ENCODE assay signal across 19 mouse cellular contexts in genomic region chr1:186041841-186042240, GRCm38 (mm10).
A peak's percentile ranks its signal among the peaks of the same experiment; 100 is the strongest.
DNase-seq lines count a peak whose midpoint lies in the region; ATAC-seq lines count a peak whose summit lies in the region.
"Had no signal": no experiment of that assay in that cellular context is flagged by ENCODE, and none has a peak within 500 bp of the region (broad histone marks: within the 10 kb centered on the region; RNA-seq: fewer than 3 reads in every experiment).

No protein-coding gene starts in this region.

- H3K9ac ChIP-seq in limb, embryonic 12.5 days (replicated peaks) = no peak overlapping the region
- H3K9ac ChIP-seq in liver, embryonic 12.5 days = no peak overlapping the region
- H3K9ac ChIP-seq in forebrain, embryonic 11.5 days (ENCODE audit: low read length) = no peak overlapping the region
- H3K9ac ChIP-seq: forebrain, embryonic 15.5 days; hindbrain, embryonic 12.5 days had no signal

- peaks cover 28% of the 10 kb centered on the region for H3K4me1 ChIP-seq in limb, embryonic 12.5 days (replicated peaks)
- H3K4me1 ChIP-seq in limb, embryonic 10.5 days = no peaks in the 10 kb centered on the region
- H3K4me1 ChIP-seq in liver, embryonic 12.5 days = no peaks in the 10 kb centered on the region
- H3K4me1 ChIP-seq in forebrain, embryonic 11.5 days (replicated peaks; ENCODE audit: control insufficient read depth, insufficient read depth, low read length) = no peaks in the 10 kb centered on the region
- H3K4me1 ChIP-seq: hindbrain, embryonic 12.5 days had no signal

- no peak for ATAC-seq in limb, embryonic 12.5 days (ENCODE audit: insufficient number of reproducible peaks, insufficient read depth, low FRiP score, low TSS enrichment, low read depth)
- ATAC-seq in liver, embryonic 12.5 days = no peak
- no peak for ATAC-seq in forebrain, embryonic 11.5 days (replicated peaks; ENCODE audit: low FRiP score)
- ATAC-seq: forebrain, embryonic 15.5 days had no signal

- no peak overlapping the region for H3K4me3 ChIP-seq in limb, embryonic 12.5 days (replicated peaks)
- no peak overlapping the region for H3K4me3 ChIP-seq in limb, embryonic 10.5 days
- no peak overlapping the region for H3K4me3 ChIP-seq in liver, embryonic 12.5 days
- no peak overlapping the region for H3K4me3 ChIP-seq in forebrain, embryonic 11.5 days (ENCODE audit: low read depth, low read length)
- H3K4me3 ChIP-seq: embryonic facial prominence, embryonic 10.5 days; forebrain, embryonic 15.5 days; hindbrain, embryonic 12.5 days had no signal

- no peaks in the 10 kb centered on the region for H3K9me3 ChIP-seq in limb, embryonic 12.5 days
- H3K9me3 ChIP-seq in limb, embryonic 10.5 days (replicated peaks) = no peaks in the 10 kb centered on the region
- H3K9me3 ChIP-seq in liver, embryonic 12.5 days (replicated peaks) = no peaks in the 10 kb centered on the region
- H3K9me3 ChIP-seq in forebrain, embryonic 11.5 days (ENCODE audit: control insufficient read depth, low read length) = no peaks in the 10 kb centered on the region
- H3K9me3 ChIP-seq: embryonic facial prominence, embryonic 10.5 days; forebrain, embryonic 15.5 days; hindbrain, embryonic 12.5 days had no signal

- DNase-seq in kidney, adult 9 months = peak; percentile 8
- no peak for DNase-seq in kidney, postnatal 10 days
- no peak for DNase-seq in limb, embryonic 10.5 days (ENCODE audit: low spot score)
- peak; percentile 2 for DNase-seq in kidney, postnatal 14 days
- DNase-seq in forebrain, embryonic 11.5 days (ENCODE audit: low spot score) = no peak
- DNase-seq: adrenal gland, adult 8-10 months; adrenal gland, postnatal 36 days; cerebellum, adult 2 months; cerebellum, postnatal 10 days; gastrocnemius, postnatal 36 days; heart, adult 11 months; heart, postnatal 10 days; heart, postnatal 4 days had no signal

- no peaks in the 10 kb centered on the region for H3K27me3 ChIP-seq in limb, embryonic 12.5 days
- H3K27me3 ChIP-seq in limb, embryonic 10.5 days (ENCODE audit: low read depth, poor library complexity, severe bottlenecking) = no peaks in the 10 kb centered on the region
- no peaks in the 10 kb centered on the region for H3K27me3 ChIP-seq in liver, embryonic 12.5 days (replicated peaks)
- H3K27me3 ChIP-seq in forebrain, embryonic 11.5 days (ENCODE audit: control insufficient read depth, insufficient read depth, low read length) = no peaks in the 10 kb centered on the region
- H3K27me3 ChIP-seq: CH12.LX; forebrain, embryonic 15.5 days; hindbrain, embryonic 12.5 days had no signal

- H3K27ac ChIP-seq in limb, embryonic 12.5 days = peak overlapping the region; percentile 42; the same call in 1 of the 2 replicates
- no peak overlapping the region for H3K27ac ChIP-seq in limb, embryonic 10.5 days
- no peak overlapping the region for H3K27ac ChIP-seq in liver, embryonic 12.5 days
- H3K27ac ChIP-seq in forebrain, embryonic 11.5 days (ENCODE audit: low read depth, low read length) = no peak overlapping the region
- H3K27ac ChIP-seq: embryonic facial prominence, embryonic 10.5 days; forebrain, embryonic 15.5 days; hindbrain, embryonic 12.5 days had no signal

- WGBS in limb, embryonic 12.5 days = 42% methylated on average over 1 of the region's 1 CpGs
- 62% methylated on average over 1 of the region's 1 CpGs for WGBS in limb, embryonic 10.5 days
- WGBS in liver, embryonic 12.5 days (ENCODE audit: insufficient replicate concordance) = 52% methylated on average over 1 of the region's 1 CpGs
- 69% methylated on average over 1 of the region's 1 CpGs for WGBS in forebrain, embryonic 11.5 days

- H3K4me2 ChIP-seq in limb, embryonic 12.5 days = no peak overlapping the region
- H3K4me2 ChIP-seq in liver, embryonic 12.5 days = no peak overlapping the region
- H3K4me2 ChIP-seq in forebrain, embryonic 11.5 days (ENCODE audit: low read depth, low read length, severe bottlenecking) = no peak overlapping the region
- H3K4me2 ChIP-seq: forebrain, embryonic 15.5 days; hindbrain, embryonic 12.5 days had no signal

- no peaks in the 10 kb centered on the region for H3K36me3 ChIP-seq in limb, embryonic 12.5 days
- no peaks in the 10 kb centered on the region for H3K36me3 ChIP-seq in limb, embryonic 10.5 days
- no peaks in the 10 kb centered on the region for H3K36me3 ChIP-seq in liver, embryonic 12.5 days
- H3K36me3 ChIP-seq in forebrain, embryonic 11.5 days (ENCODE audit: control insufficient read depth, insufficient read depth, low read length) = no peaks in the 10 kb centered on the region
- H3K36me3 ChIP-seq: embryonic facial prominence, embryonic 10.5 days; forebrain, embryonic 15.5 days; hindbrain, embryonic 12.5 days had no signal

Comparison
In these comparisons a context has a peak if more than half of its experiments do, and no peak if none do; other contexts are left out.
1. DNase-seq: peak in kidney, adult 9 months (single experiment) and kidney, postnatal 14 days (single experiment); none in kidney, postnatal 10 days (single experiment), limb, embryonic 10.5 days (single experiment) and forebrain, embryonic 11.5 days (single experiment).